Mouse (Mus musculus) midbrain, embryonic 14.5 days (tissue): ENCODE measurements around the gene Ptdss2. TPM values are rescaled to one million over a fixed set of nuclear protein-coding genes. Genes with fewer than 3 reads are reported as not detected.

Experiments
- ATAC-seq: fragments of 200-750 bp; cut with Nextera tagmentation; 2 replicates; pipeline ENCODE4 v1.8.0; 2017; ENCODE audit warnings: moderate number of reproducible peaks, moderate library complexity; ENCODE audit not compliant: low FRiP score, low TSS enrichment
- DNase-seq: peaks from one replicate; pipeline ENCODE4 v3.0.0-alpha.2; 2015
- H3K27ac ChIP-seq: fragments of 300-500 bp; sonication (generic); replicated peaks from 2 replicates; pipeline ENCODE4 v1.5.1; 2014; ENCODE audit warnings: mild to moderate bottlenecking, low read depth, low read length, moderate library complexity
- H3K27me3 ChIP-seq: fragments of 300-500 bp; sonication (generic); 2 replicates; pipeline ENCODE4 v1.6.1; 2014; ENCODE audit warnings: low read length, control low read depth, mixed read lengths; ENCODE audit not compliant: control insufficient read depth, insufficient read depth
- H3K36me3 ChIP-seq: fragments of 300-500 bp; sonication (generic); 2 replicates; pipeline ENCODE4 v1.6.1; 2014; ENCODE audit warnings: low read length, control low read depth; ENCODE audit not compliant: control insufficient read depth, insufficient read depth
- H3K4me1 ChIP-seq: fragments of 300-500 bp; sonication (generic); 2 replicates; pipeline ENCODE4 v1.6.1; 2014; ENCODE audit warnings: mild to moderate bottlenecking, antibody characterized with exemption, low read length, control low read depth; ENCODE audit not compliant: control insufficient read depth, insufficient read depth
- H3K4me2 ChIP-seq: fragments of 300-500 bp; sonication (generic); 2 replicates; pipeline ENCODE4 v1.6.1; 2014; ENCODE audit warnings: mild to moderate bottlenecking, low read length, moderate library complexity
- H3K4me3 ChIP-seq: fragments of 300-500 bp; sonication (generic); replicated peaks from 2 replicates; pipeline ENCODE4 v1.5.1; 2014; ENCODE audit warnings: low read depth, low read length
- H3K9ac ChIP-seq: fragments of 300-500 bp; sonication (generic); replicated peaks from 2 replicates; pipeline ENCODE4 v1.6.1; 2014; ENCODE audit warnings: mild to moderate bottlenecking, low read length, moderate library complexity
- H3K9me3 ChIP-seq: fragments of 300-500 bp; sonication (generic); 2 replicates; pipeline ENCODE4 v1.6.1; 2016; ENCODE audit warnings: low read length, control low read depth, mixed read lengths; ENCODE audit not compliant: control insufficient read depth
- WGBS: fragments of 180-500 bp; shearing (Covaris S2); extraction: QIAGEN DNeasy Blood & Tissue Kit; methylation state at CpG from one replicate; pipeline ENCODE4 v1.1.7; 2014; 5-methylcytosine and 5-hydroxymethylcytosine counted together
- polyA plus RNA-seq: library from polyadenylated mRNA; unstranded; fragments of >200 nt; fragmentation: Nextera tagmentation; extraction: Ambion mirVana; gene quantifications from 2 replicates; pipeline ENCODE4 v1.2.1, GENCODE M21; 2014

Ptdss2 gene
- polyA plus RNA-seq, 1 experiment from 2014 or later: 69.4 TPM

- no peak overlapping the region for H3K27ac ChIP-seq
- peaks cover 35% of the 10 kb centered on the region for H3K36me3 ChIP-seq
- H3K4me1 ChIP-seq: peaks cover 20% of the 10 kb centered on the region
- peak overlapping the region; percentile 88 for H3K4me3 ChIP-seq
- no peaks in the 10 kb centered on the region for H3K9me3 ChIP-seq
- ATAC-seq (no peak), DNase-seq (no peak)
- H3K27me3 ChIP-seq: no peaks in the 10 kb centered on the region
- 28% methylated on average over 12 of the region's 12 CpGs for whole genome bisulfite sequencing
- H3K4me2 ChIP-seq: peak overlapping the region; percentile 97
- H3K9ac ChIP-seq: peak overlapping the region; percentile 93
These were observed 70.7 kb downstream of the Ptdss2 start for GRCm38 (mm10) chr7:141192776-141193347.

- ATAC-seq (no peak), DNase-seq (no peak)
- Histone ChIP-seq H3K9ac (peak overlapping the region; percentile 93), H3K4me1 (peaks cover 20% of the 10 kb centered on the region), H3K9me3 (no peaks in the 10 kb centered on the region), H3K4me2 (peak overlapping the region; percentile 97), H3K36me3 (peaks cover 35% of the 10 kb centered on the region), H3K27me3 (no peaks in the 10 kb centered on the region), H3K4me3 (peak overlapping the region; percentile 88), H3K27ac (peak overlapping the region; percentile 81)
- WGBS: under 1% methylated on average over 43 of the region's 43 CpGs
These were observed 71.2 kb downstream of the Ptdss2 start for GRCm38 (mm10) chr7:141193348-141193856.

- H3K9ac ChIP-seq: peak within 1 kb of the TSS; percentile 93
- WGBS: under 1% methylated on average over 36 of the region's 39 CpGs
- peaks cover 20% of the 10 kb centered on the region for H3K4me1 ChIP-seq
- H3K4me2 ChIP-seq: peak within 1 kb of the TSS; percentile 97
- no peaks in the 10 kb centered on the region for H3K27me3 ChIP-seq
- ATAC-seq (peak; percentile 93), DNase-seq (peak; percentile 99)
- no peaks in the 10 kb centered on the region for H3K9me3 ChIP-seq
- peaks cover 32% of the 10 kb centered on the region for H3K36me3 ChIP-seq
- H3K4me3 ChIP-seq: peak within 1 kb of the TSS; percentile 88
- H3K27ac ChIP-seq: peak within 1 kb of the TSS; percentile 81
These were observed 71.8 kb downstream of the Ptdss2 start, which contains the start of the genes Hras and Lrrc56 for GRCm38 (mm10) chr7:141193948-141194347. TSS of gene Hras (minus strand) at chr7:141194005. TSS of gene Lrrc56 (plus strand) at chr7:141194157.

- Histone ChIP-seq H3K9ac (peak overlapping the region; percentile 36; the same call in 1 of the 2 replicates), H3K4me1 (peaks cover 20% of the 10 kb centered on the region), H3K4me3 (peak overlapping the region; percentile 88), H3K4me2 (peak overlapping the region; percentile 97), H3K36me3 (peaks cover 29% of the 10 kb centered on the region), H3K27ac (peak overlapping the region; percentile 81), H3K9me3 (no peaks in the 10 kb centered on the region), H3K27me3 (no peaks in the 10 kb centered on the region)
- WGBS: under 1% methylated on average over 23 of the region's 23 CpGs
- DNase-seq (no peak), ATAC-seq (no peak)
These were observed 72.2 kb downstream of the Ptdss2 start for GRCm38 (mm10) chr7:141194409-141194808.

GRCm38 (mm10) chr7:141194830-141195229 lies 72.6 kb downstream of the Ptdss2 start:
- peak overlapping the region; percentile 97 for H3K4me2 ChIP-seq
- under 1% methylated on average over 28 of the region's 28 CpGs for WGBS

GRCm38 (mm10) chr7:141195754-141196153 lies 73.6 kb downstream of the Ptdss2 start:
- H3K9me3 ChIP-seq: no peaks in the 10 kb centered on the region
- peaks cover 16% of the 10 kb centered on the region for H3K36me3 ChIP-seq
- H3K4me3 ChIP-seq: no peak overlapping the region
- DNase-seq (no peak), ATAC-seq (no peak)
- H3K9ac ChIP-seq: no peak overlapping the region
- peak overlapping the region; percentile 97; the same call in 1 of the 2 replicates for H3K4me2 ChIP-seq
- H3K4me1 ChIP-seq: peaks cover 20% of the 10 kb centered on the region
- H3K27me3 ChIP-seq: no peaks in the 10 kb centered on the region
- 95% methylated on average over 2 of the region's 2 CpGs for whole genome bisulfite sequencing
- no peak overlapping the region for H3K27ac ChIP-seq

More at GRCm38 (mm10) chr7:141194830-141195229, 72.6 kb downstream of the Ptdss2 start:
- H3K4me1 ChIP-seq: peaks cover 20% of the 10 kb centered on the region
- H3K4me3 ChIP-seq: peak overlapping the region; percentile 88
- no peaks in the 10 kb centered on the region for H3K27me3 ChIP-seq
- peak overlapping the region; percentile 36; the same call in 1 of the 2 replicates for H3K9ac ChIP-seq
- DNase-seq (peak; percentile 96), ATAC-seq (peak; percentile 47; the same call in 1 of the 2 replicates)
- H3K36me3 ChIP-seq: peaks cover 25% of the 10 kb centered on the region
- H3K9me3 ChIP-seq: no peaks in the 10 kb centered on the region
- peak overlapping the region; percentile 81 for H3K27ac ChIP-seq

GRCm38 (mm10) chr7:141196619-141197282 lies 74.6 kb downstream of the Ptdss2 start:
- no peaks in the 10 kb centered on the region for H3K9me3 ChIP-seq
- 95% methylated on average over 8 of the region's 8 CpGs for WGBS
- no peak for ATAC-seq

GRCm38 (mm10) chr7:141198121-141198520 lies 75.9 kb downstream of the Ptdss2 start:
- DNase-seq (no peak), ATAC-seq (no peak)
- Histone ChIP-seq H3K9me3 (no peaks in the 10 kb centered on the region), H3K9ac (no peak overlapping the region), H3K27ac (no peak overlapping the region), H3K4me1 (peaks cover 6% of the 10 kb centered on the region; the same call in 1 of the 2 replicates), H3K27me3 (no peaks in the 10 kb centered on the region), H3K4me3 (no peak overlapping the region), H3K4me2 (no peak overlapping the region), H3K36me3 (no peaks in the 10 kb centered on the region)
- 97% methylated on average over 4 of the region's 4 CpGs for WGBS

More at GRCm38 (mm10) chr7:141196619-141197282, 74.6 kb downstream of the Ptdss2 start:
- DNase-seq: no peak
- no peaks in the 10 kb centered on the region for H3K27me3 ChIP-seq
- H3K36me3 ChIP-seq: peaks cover 6% of the 10 kb centered on the region
- H3K9ac ChIP-seq: no peak overlapping the region
- no peak overlapping the region for H3K4me2 ChIP-seq
- no peak overlapping the region for H3K4me3 ChIP-seq
- H3K4me1 ChIP-seq: peaks cover 17% of the 10 kb centered on the region
- H3K27ac ChIP-seq: no peak overlapping the region
